Mouse (Mus musculus) lung, embryonic 14.5 days (tissue): ENCODE results near the gene Skap1. TPM values are rescaled to one million over a fixed set of nuclear protein-coding genes. Genes with fewer than 3 reads are reported as not detected.

Source experiments
- ATAC-seq: fragments of 200-750 bp; cut with Nextera tagmentation; 2 replicates; pipeline ENCODE4 v1.8.0; 2017; ENCODE audit warnings: mild to moderate bottlenecking, moderate TSS enrichment, moderate library complexity; ENCODE audit not compliant: insufficient read depth
- DNase-seq: peaks from one replicate; pipeline ENCODE4 v3.0.0-alpha.2; 2015
- H3K27ac ChIP-seq: fragments of 300-500 bp; sonication (generic); 2 replicates; pipeline ENCODE4 v1.5.1; 2014; ENCODE audit warnings: low read depth, mild to moderate bottlenecking, moderate library complexity
- H3K27me3 ChIP-seq: fragments of 300-500 bp; sonication (generic); 2 replicates; pipeline ENCODE4 v1.6.1; 2014; ENCODE audit warnings: low read length, control low read depth; ENCODE audit not compliant: insufficient read depth
- H3K36me3 ChIP-seq: fragments of 300-500 bp; sonication (generic); 2 replicates; pipeline ENCODE4 v1.6.1; 2014; ENCODE audit warnings: control low read depth; ENCODE audit not compliant: insufficient read depth
- H3K4me1 ChIP-seq: fragments of 300-500 bp; sonication (generic); 2 replicates; pipeline ENCODE4 v1.6.1; 2014; ENCODE audit warnings: antibody characterized with exemption, control low read depth; ENCODE audit not compliant: insufficient read depth
- H3K4me2 ChIP-seq: fragments of 300-500 bp; sonication (generic); 2 replicates; pipeline ENCODE4 v1.6.1; 2014; ENCODE audit warnings: mild to moderate bottlenecking
- H3K4me3 ChIP-seq: fragments of 300-500 bp; sonication (generic); 2 replicates; pipeline ENCODE4 v1.5.1; 2014; ENCODE audit warnings: low read depth, low read length
- H3K9ac ChIP-seq: fragments of 300-500 bp; sonication (generic); 2 replicates; pipeline ENCODE4 v1.6.1; 2014
- H3K9me3 ChIP-seq: fragments of 300-500 bp; sonication (generic); 2 replicates; pipeline ENCODE4 v1.6.1; 2016; ENCODE audit warnings: low read depth, low read length, control low read depth
- CTCF ChIP-seq: IDR thresholded peaks from 2 replicates; pipeline ENCODE4 v1.5.1; 2016; ENCODE audit warnings: antibody characterized with exemption, low read depth
- WGBS: fragments of 180-500 bp; shearing (Covaris S2); extraction: QIAGEN DNeasy Blood & Tissue Kit; methylation state at CpG from one replicate; pipeline ENCODE4 v1.1.7; 2014; 5-methylcytosine and 5-hydroxymethylcytosine counted together
- polyA plus RNA-seq: library from polyadenylated mRNA; unstranded; fragments of >200 nt; fragmentation: Nextera tagmentation; extraction: Ambion mirVana; gene quantifications from 2 replicates; pipeline ENCODE4 v1.2.1, GENCODE M21; 2014

The Skap1 gene
- polyA plus RNA-seq, 1 experiment from 2014 or later, result 1.1 TPM

DNA sequence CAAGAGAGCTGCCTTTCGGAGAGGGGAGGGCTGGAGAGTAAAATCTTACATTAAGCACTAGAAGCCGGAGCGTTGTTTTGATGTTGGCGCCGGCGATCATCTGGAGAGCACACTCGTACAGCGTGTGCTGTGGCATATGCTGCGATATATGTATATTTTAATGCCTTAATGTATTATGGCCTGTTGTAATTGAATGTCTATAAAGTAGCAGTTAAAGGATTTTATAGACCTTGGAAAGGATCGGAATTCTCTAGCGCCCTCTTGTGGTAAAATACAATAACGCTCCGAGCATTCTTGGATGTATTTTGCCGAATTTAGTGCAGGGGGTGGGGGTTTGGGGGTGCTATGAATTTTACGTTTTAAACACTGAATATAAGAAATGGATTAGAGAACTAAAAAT lies 88.7 kb downstream of the Skap1 start:
- 7% methylated on average over 15 of the region's 15 CpGs for WGBS
- TF ChIP-seq CTCF, result peak; percentile 80
- no peak overlapping the region for H3K4me3 ChIP-seq
- H3K27me3 ChIP-seq, result peaks cover 5% of the 10 kb centered on the region; the same call in 1 of the 2 replicates
- H3K36me3 ChIP-seq, result no peaks in the 10 kb centered on the region
- H3K4me2 ChIP-seq, result peak overlapping the region; percentile 47
- H3K27ac ChIP-seq, result no peak overlapping the region
- DNase-seq (peak; percentile 94), ATAC-seq (no peak)
- no peaks in the 10 kb centered on the region for H3K9me3 ChIP-seq
- H3K4me1 ChIP-seq, result no peaks in the 10 kb centered on the region
- no peak overlapping the region for H3K9ac ChIP-seq

DNA sequence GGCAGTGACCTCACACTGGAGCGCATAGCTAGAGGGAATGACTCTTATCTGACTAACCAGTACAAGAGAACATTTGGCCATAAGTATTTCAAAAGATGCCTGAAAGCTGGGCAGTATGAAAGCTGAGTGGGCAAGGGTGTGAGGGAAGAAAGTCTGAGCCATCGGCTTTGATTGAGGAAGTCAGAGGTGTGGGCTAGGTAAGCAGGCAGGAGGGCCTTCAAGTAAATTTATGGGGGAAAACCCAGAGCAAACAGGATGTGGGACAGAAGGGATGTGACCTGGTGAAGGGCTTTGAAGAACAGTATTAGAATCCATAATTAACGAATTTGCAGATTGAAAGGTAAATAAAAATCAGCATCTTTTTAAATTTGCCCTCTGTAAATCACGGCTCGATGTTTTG lies 95.8 kb downstream of the Skap1 start:
- ATAC-seq (no peak), DNase-seq (no peak)
- Histone ChIP-seq H3K36me3 (no peaks in the 10 kb centered on the region), H3K4me2 (no peak overlapping the region), H3K27me3 (no peaks in the 10 kb centered on the region), H3K4me3 (no peak overlapping the region), H3K27ac (no peak overlapping the region), H3K9ac (no peak overlapping the region), H3K4me1 (no peaks in the 10 kb centered on the region), H3K9me3 (no peaks in the 10 kb centered on the region)
- WGBS, result 44% methylated on average over 5 of the region's 5 CpGs
- TF ChIP-seq CTCF, result no peak

DNA sequence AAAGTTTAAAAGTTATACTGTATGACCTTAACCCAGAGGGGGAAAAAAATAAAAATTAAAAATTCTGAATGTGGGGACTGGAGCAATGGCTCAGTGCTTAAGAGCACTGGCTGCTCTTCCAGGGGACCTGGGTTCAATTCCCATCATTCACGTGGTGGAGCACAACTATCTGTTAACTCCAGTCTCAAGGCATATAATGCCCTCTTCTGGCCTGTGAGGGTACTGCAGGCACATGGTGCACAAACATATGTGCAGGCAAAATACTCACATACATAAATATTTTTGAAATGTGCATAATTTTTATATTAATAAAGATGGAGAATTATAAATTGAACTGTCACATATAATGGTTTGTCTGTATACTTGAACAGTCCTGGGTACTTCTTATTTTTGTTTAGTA lies 99.7 kb downstream of the Skap1 start:
- WGBS, result 62% methylated on average over 1 of the region's 1 CpGs
- ATAC-seq, result no peak
- no peaks in the 10 kb centered on the region for H3K4me1 ChIP-seq
- no peaks in the 10 kb centered on the region for H3K9me3 ChIP-seq
- H3K27ac ChIP-seq, result no peak overlapping the region
- no peak for DNase-seq
- no peak overlapping the region for H3K4me2 ChIP-seq
- no peaks in the 10 kb centered on the region for H3K27me3 ChIP-seq
- no peaks in the 10 kb centered on the region for H3K36me3 ChIP-seq
- H3K9ac ChIP-seq, result no peak overlapping the region
- peak; percentile 51 for TF ChIP-seq CTCF
- H3K4me3 ChIP-seq, result no peak overlapping the region

DNA sequence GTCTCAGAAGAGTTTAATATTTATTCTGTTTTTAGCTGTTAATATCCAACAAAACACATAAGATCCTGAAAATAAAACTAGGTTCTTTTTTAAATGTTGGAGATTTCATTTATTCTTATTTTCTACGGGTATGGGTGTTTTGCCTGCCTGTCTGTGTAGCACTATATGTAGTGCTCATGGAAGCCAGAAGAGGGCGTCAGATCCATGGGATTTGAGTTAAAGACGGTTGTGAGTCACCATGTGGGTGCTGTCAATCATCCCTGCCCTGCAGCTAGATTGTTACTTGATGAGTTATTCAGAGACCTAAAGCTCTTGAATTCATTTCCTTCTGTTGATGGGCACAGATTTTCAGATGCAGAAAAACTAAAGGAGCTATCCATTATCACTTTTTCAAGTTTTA lies 108.1 kb downstream of the Skap1 start:
- WGBS, result 37% methylated on average over 3 of the region's 3 CpGs
- DNase-seq (no peak), ATAC-seq (no peak)
- H3K4me2 ChIP-seq, result no peak overlapping the region
- no peak overlapping the region for H3K9ac ChIP-seq
- no peak overlapping the region for H3K27ac ChIP-seq
- H3K27me3 ChIP-seq, result no peaks in the 10 kb centered on the region
- 0 out of 2 replicates have a peak, but pooled peaks cover 4% of the 10 kb centered on the region for H3K4me1 ChIP-seq
- no peak overlapping the region for H3K4me3 ChIP-seq
- H3K9me3 ChIP-seq, result no peaks in the 10 kb centered on the region
- no peaks in the 10 kb centered on the region for H3K36me3 ChIP-seq
- TF ChIP-seq CTCF, result 0 out of 2 replicates have a peak, but pooled peaks have one; percentile 15

GRCm38 (mm10) chr11:96576491-96577427 lies 112.4 kb downstream of the Skap1 start:
- peaks cover 19% of the 10 kb centered on the region for H3K4me1 ChIP-seq
- no peak overlapping the region for H3K9ac ChIP-seq
- H3K9me3 ChIP-seq, result no peaks in the 10 kb centered on the region
- TF ChIP-seq CTCF, result no peak
- peak; percentile 84 for DNase-seq
- peak; percentile 58; the same call in 1 of the 2 replicates for ATAC-seq
- WGBS, result 28% methylated on average over 14 of the region's 14 CpGs
- H3K27ac ChIP-seq, result no peak overlapping the region
- no peaks in the 10 kb centered on the region for H3K27me3 ChIP-seq
- no peak overlapping the region for H3K4me3 ChIP-seq
- no peaks in the 10 kb centered on the region for H3K36me3 ChIP-seq
- H3K4me2 ChIP-seq, result no peak overlapping the region

DNA sequence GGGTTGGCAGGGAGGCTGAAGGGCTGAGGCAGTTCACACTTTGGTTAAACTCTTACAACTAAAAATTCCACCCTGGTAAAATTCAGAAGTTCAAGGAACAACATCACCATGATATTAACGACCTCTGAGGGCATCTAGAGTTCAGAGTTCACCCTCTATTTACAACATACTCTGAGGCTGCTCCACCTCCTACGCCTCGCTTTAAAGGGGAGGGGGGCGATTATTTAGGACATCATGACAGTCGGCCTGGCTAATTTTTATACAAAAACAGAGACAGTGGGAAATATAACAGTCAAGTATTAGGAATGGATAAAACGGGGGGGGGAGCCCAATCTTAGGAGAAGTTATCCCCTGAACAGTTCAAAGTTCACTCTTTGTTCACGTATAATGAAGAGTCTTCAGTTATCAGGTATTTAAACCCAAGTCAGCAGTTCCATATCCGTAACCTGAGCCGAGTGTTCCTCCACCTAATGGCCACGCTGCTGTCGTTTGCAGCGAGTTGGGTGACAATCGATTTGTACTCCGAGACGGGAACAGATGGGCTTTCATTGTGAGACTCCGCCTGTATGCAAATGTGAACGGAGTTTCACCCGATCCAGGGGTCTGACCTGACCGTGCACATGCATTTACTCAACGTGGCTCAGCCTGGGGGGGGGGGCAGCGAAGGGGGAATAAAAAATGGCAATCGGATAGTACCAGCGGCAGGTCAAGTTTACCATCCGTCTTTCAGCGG lies 114.3 kb downstream of the Skap1 start:
- H3K9ac ChIP-seq, result peak overlapping the region; percentile 20; the same call in 1 of the 2 replicates
- no peak for ATAC-seq
- H3K27me3 ChIP-seq, result no peaks in the 10 kb centered on the region
- H3K4me1 ChIP-seq, result peaks cover 19% of the 10 kb centered on the region
- H3K9me3 ChIP-seq, result no peaks in the 10 kb centered on the region
- WGBS, result 3% methylated on average over 25 of the region's 25 CpGs
- H3K27ac ChIP-seq, result no peak overlapping the region
- H3K4me2 ChIP-seq, result peak overlapping the region; percentile 59
- no peaks in the 10 kb centered on the region for H3K36me3 ChIP-seq
- DNase-seq, result peak; percentile 40
- peak overlapping the region; percentile 17; the same call in 1 of the 2 replicates for H3K4me3 ChIP-seq
- no peak for TF ChIP-seq CTCF
